Mouse (Mus musculus) myocyte (in vitro differentiated cells): ENCODE measurements at regions not wholly inside any gene's neighbourhood (a gene's known extent, or its start where the extent isn't known, plus 50 kb on each side); places are given as distances from the start of the nearest gene placed in this dataset.
A peak's percentile ranks its signal among the peaks of the same experiment; 100 is the strongest.
"Not testable (repeated sequence)": the region's sequence is repeated elsewhere in the genome, so short reads cannot be mapped to it uniquely, and the experiment has no call there.

Experiments
- H3K27me3 ChIP-seq: one replicate; pipeline ENCODE4 v1.6.1; 2011; ENCODE audit not compliant: control insufficient read depth, insufficient read depth, insufficient read length
- H3K36me3 ChIP-seq: one replicate; pipeline ENCODE4 v1.6.1; 2011; ENCODE audit not compliant: control insufficient read depth, insufficient read depth
- H3K4me2 ChIP-seq: one replicate; pipeline ENCODE4 v1.6.1; 2011; ENCODE audit warnings: low read depth, control low read depth
- H3K4me3 ChIP-seq: one replicate; pipeline ENCODE4 v1.5.1; 2011; ENCODE audit warnings: mild to moderate bottlenecking, control low read depth, moderate library complexity
- H3K79me2 ChIP-seq: one replicate; pipeline ENCODE4 v1.6.1; 2011; ENCODE audit not compliant: control insufficient read depth, insufficient read depth
- H3ac ChIP-seq: one replicate; pipeline ENCODE4 v1.6.1; 2011; ENCODE audit not compliant: control insufficient read depth, insufficient read length
- CEBPB ChIP-seq: IDR thresholded peaks from 2 replicates; pipeline ENCODE4 v1.6.1; 2011; ENCODE audit warnings: mild to moderate bottlenecking, moderate library complexity; ENCODE audit not compliant: poor library complexity, insufficient read depth, severe bottlenecking
- E2F4 ChIP-seq: IDR thresholded peaks from one replicate; pipeline ENCODE4 v1.6.1; 2011; ENCODE audit warnings: mild to moderate bottlenecking, control low read depth, moderate library complexity; ENCODE audit not compliant: insufficient read depth
- MAX ChIP-seq: IDR thresholded peaks from one replicate; pipeline ENCODE4 v1.6.1; 2011; ENCODE audit warnings: low read depth, mild to moderate bottlenecking, control low read depth
- MYOD1 ChIP-seq, 3 experiments: IDR thresholded peaks; one replicate each; pipeline ENCODE4 v1.6.1; 2011; ENCODE audit warnings: control low read depth in 2 of 3, low read depth in 2 of 3, mild to moderate bottlenecking in 2 of 3, moderate library complexity in 1 of 3; ENCODE audit not compliant: insufficient read length in 2 of 3, control insufficient read depth in 1 of 3
- MYOG ChIP-seq, 3 experiments: IDR thresholded peaks; one replicate each; pipeline ENCODE4 v1.6.1; 2011; ENCODE audit warnings: control low read depth in 2 of 3, low read depth in 2 of 3, mild to moderate bottlenecking in 2 of 3; ENCODE audit not compliant: insufficient read length in 2 of 3, control insufficient read depth in 1 of 3, insufficient read depth in 1 of 3
- POLR2A ChIP-seq: IDR thresholded peaks from one replicate; pipeline ENCODE4 v1.6.1; 2011; ENCODE audit warnings: low read depth, mild to moderate bottlenecking, control low read depth, moderate library complexity; ENCODE audit not compliant: insufficient read length
- POLR2AphosphoS2 ChIP-seq: IDR thresholded peaks from one replicate; pipeline ENCODE4 v1.6.1; 2011; ENCODE audit warnings: low read depth, control low read depth; ENCODE audit not compliant: insufficient read length
- REST ChIP-seq: IDR thresholded peaks from one replicate; pipeline ENCODE4 v1.6.1; 2011; ENCODE audit warnings: mild to moderate bottlenecking, control low read depth, moderate library complexity; ENCODE audit not compliant: insufficient read depth, insufficient read length
- SRF ChIP-seq: IDR thresholded peaks from one replicate; pipeline ENCODE4 v1.6.1; 2011; ENCODE audit warnings: low read depth; ENCODE audit not compliant: control insufficient read depth, insufficient read length
- TCF12 ChIP-seq: IDR thresholded peaks from one replicate; pipeline ENCODE4 v1.6.1; 2011; ENCODE audit warnings: mild to moderate bottlenecking, control low read depth; ENCODE audit not compliant: poor library complexity, insufficient read depth, severe bottlenecking
- TCF3 ChIP-seq: IDR thresholded peaks from one replicate; pipeline ENCODE4 v1.6.1; 2011; ENCODE audit warnings: low read depth, control low read depth; ENCODE audit not compliant: insufficient read length
- USF1 ChIP-seq: IDR thresholded peaks from one replicate; pipeline ENCODE4 v1.6.1; 2011; ENCODE audit warnings: low read depth, mild to moderate bottlenecking, control low read depth, moderate library complexity

- H3K36me3 ChIP-seq, result no peaks in the 10 kb centered on the region
- TF ChIP-seq USF1, result no peak
- TF ChIP-seq REST, result no peak
- no peak for TF ChIP-seq E2F4
- TF ChIP-seq MAX, result no peak
- H3K4me3 ChIP-seq, result no peak overlapping the region
- H3K79me2 ChIP-seq, result no peaks in the 10 kb centered on the region
- no peak overlapping the region for H3K4me2 ChIP-seq
- H3ac ChIP-seq, result no peak overlapping the region
- no peaks in the 10 kb centered on the region for H3K27me3 ChIP-seq
These were observed 114.8 kb upstream of the Supt20 start for GRCm38 (mm10) chr3:54577851-54578250.

DNA sequence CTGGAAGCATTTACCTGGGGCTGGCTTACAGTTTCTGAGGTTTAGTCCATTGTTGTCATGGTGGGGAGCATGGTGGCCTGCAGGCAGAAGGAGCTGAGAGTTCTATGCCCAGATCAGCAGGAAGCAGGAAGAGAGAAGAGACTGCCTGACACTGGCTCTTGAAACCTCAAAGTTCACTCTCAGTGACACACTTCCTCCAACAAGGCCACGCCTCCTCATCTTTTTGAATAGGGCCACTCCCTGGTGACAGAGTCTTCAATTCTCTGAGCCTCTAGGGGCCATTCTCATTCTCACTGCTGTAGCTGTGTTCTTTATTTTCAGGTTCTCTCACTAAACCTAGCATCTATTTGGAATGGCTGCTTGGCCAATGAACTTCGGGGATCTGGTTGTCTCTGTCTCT lies 113.2 kb upstream of the Supt20 start:
- H3K27me3 ChIP-seq, result no peaks in the 10 kb centered on the region
- H3K36me3 ChIP-seq, result no peaks in the 10 kb centered on the region
- TF ChIP-seq MYOG (IDR thresholded peaks at IDR 0.05; ENCODE audit: control insufficient read depth in 1 of 3, insufficient read depth in 1 of 3, insufficient read length in 2 of 3, low read depth in 2 of 3) (no peak), E2F4 (no peak), TCF3 (no peak), POLR2AphosphoS2 (no peak), REST (no peak), CEBPB (no peak), SRF (no peak), POLR2A (no peak), TCF12 (no peak), MAX (no peak), MYOD1 (IDR thresholded peaks at IDR 0.05; ENCODE audit: control insufficient read depth in 1 of 3, insufficient read length in 2 of 3, low read depth in 2 of 3) (no peak), USF1 (no peak)
- H3ac ChIP-seq, result no peak overlapping the region
- H3K79me2 ChIP-seq, result no peaks in the 10 kb centered on the region
- no peak overlapping the region for H3K4me2 ChIP-seq
- H3K4me3 ChIP-seq, result no peak overlapping the region

GRCm38 (mm10) chr3:54580339-54580738 lies 112.3 kb upstream of the Supt20 start:
- Histone ChIP-seq H3K4me2 (no peak overlapping the region), H3K36me3 (no peaks in the 10 kb centered on the region)
- TF ChIP-seq TCF12 (no peak), REST (no peak), SRF (no peak), POLR2AphosphoS2 (no peak), CEBPB (no peak), MAX (no peak), TCF3 (no peak), USF1 (no peak), E2F4 (no peak), MYOG (IDR thresholded peaks at IDR 0.05; ENCODE audit: control insufficient read depth in 1 of 3, insufficient read depth in 1 of 3, insufficient read length in 2 of 3, low read depth in 2 of 3) (no peak)

DNA sequence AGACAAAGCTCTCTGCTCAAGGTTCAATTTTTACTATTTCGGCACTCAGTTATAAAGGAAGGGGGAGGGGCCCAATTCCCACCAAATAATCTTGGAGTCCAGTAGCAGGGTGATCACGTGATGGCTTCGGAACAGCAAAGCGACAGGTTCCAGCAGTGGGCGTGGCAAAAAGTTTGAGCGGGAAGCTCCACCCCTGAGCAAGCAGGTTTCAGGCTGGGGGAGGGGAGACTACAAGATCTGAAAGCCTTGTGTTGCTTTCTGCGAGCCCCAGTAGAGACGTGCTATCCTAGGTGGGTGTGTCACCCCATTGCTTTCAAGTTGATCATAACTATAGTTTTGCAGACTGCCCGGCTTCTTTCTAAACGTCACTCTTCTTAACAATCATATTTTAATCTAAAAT lies 106.8 kb upstream of the Supt20 start:
- not testable (repeated sequence) for H3K4me3 ChIP-seq, H3K4me2 ChIP-seq, H3K36me3 ChIP-seq, H3K27me3 ChIP-seq, H3ac ChIP-seq, H3K79me2 ChIP-seq

More at GRCm38 (mm10) chr3:54580339-54580738, 112.3 kb upstream of the Supt20 start:
- H3ac ChIP-seq, result no peak overlapping the region
- H3K4me3 ChIP-seq, result no peak overlapping the region
- no peaks in the 10 kb centered on the region for H3K27me3 ChIP-seq
- H3K79me2 ChIP-seq, result no peaks in the 10 kb centered on the region

GRCm38 (mm10) chr3:54587127-54587995 lies 105.2 kb upstream of the Supt20 start:
- H3K79me2 ChIP-seq, result no peaks in the 10 kb centered on the region
- no peaks in the 10 kb centered on the region for H3K36me3 ChIP-seq
- no peaks in the 10 kb centered on the region for H3K27me3 ChIP-seq
- no peak overlapping the region for H3K4me3 ChIP-seq
- TF ChIP-seq USF1 (no peak), MYOD1 (IDR thresholded peaks at IDR 0.05; ENCODE audit: control insufficient read depth in 1 of 3, insufficient read length in 2 of 3, low read depth in 2 of 3) (no peak), TCF12 (no peak), CEBPB (no peak), POLR2AphosphoS2 (no peak), POLR2A (no peak), MYOG (IDR thresholded peaks at IDR 0.05; ENCODE audit: control insufficient read depth in 1 of 3, insufficient read depth in 1 of 3, insufficient read length in 2 of 3, low read depth in 2 of 3) (no peak), TCF3 (no peak), E2F4 (no peak), REST (no peak), MAX (no peak), SRF (no peak)
- H3ac ChIP-seq, result no peak overlapping the region
- H3K4me2 ChIP-seq, result peak overlapping the region; percentile 63
